Mouse (Mus musculus): ENCODE measurements around the gene Drd1. TPM values are rescaled to one million over a fixed set of nuclear protein-coding genes. Genes with fewer than 3 reads are reported as not detected.
A peak's percentile ranks its signal among the peaks of the same experiment; 100 is the strongest.

The Drd1 gene
- total RNA-seq, 2 experiments from 2014 or later, result 0.28 to 1.1 TPM

DNA sequence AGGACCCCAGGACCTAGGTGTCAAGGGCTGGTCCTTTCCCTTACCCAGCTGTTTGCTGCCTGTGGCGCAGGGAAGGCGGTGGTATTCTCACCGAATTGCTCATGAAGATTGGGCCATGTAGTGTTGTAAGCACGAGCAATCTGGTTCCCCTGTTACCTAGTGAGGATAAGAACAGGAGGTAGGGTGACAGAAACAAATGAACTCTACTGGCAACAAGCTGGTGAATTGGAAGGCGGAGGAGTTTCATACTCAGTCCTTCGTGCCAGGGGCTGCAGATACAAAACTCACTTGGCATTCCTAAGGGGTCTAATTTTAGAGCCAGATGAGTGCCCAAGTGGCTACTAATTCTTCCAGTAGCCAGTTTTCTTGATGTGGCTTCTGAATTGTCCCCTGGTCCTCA lies 20.5 kb upstream of the Drd1 start:
- no peak for DNase-seq (ENCODE audit: low spot score)
- intact Hi-C loops (cut with DNase I), result no loop called here

DNA sequence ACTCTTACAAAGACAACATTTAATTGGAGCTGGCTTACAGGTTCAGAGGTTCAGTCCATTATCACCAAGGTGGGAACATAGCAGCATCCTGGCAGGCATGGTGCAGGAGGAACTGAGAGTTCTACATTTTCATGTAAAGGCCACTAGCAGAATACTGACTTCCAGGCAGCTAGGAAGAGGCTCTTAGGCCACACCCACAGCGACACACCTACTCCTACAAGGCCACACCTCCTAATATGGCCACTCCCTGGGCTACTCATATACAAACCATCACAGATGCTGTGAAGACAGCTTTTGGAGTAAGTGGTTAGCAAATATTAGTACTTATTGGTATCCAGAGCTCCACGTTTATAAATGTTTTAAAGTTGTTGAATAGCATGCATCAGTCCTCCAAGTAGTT lies 19.9 kb upstream of the Drd1 start:
- no peak for DNase-seq (ENCODE audit: low spot score)
- intact Hi-C loops (cut with DNase I), result no loop called here

DNA sequence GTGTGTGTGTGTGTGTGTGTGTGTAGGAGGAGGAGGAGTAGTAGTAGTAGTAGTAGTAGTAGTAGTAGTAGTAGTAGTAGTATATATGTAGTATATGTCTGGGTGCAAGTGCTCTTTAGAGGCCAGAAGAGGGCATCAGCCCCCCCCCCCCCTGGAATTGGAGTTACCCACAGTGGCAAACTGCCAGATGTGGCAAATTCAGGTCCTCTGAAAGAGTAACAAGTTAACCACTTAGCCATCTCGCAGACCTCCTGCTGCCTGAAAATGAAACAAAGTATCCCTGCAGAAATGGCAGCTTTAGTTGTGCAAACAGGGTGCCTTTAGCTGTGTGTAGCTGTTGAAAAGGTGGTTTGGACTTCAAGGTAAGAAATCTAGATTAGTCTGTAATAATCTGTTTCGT lies 18.0 kb upstream of the Drd1 start:
- intact Hi-C loops (cut with DNase I), result no loop called here
- DNase-seq (ENCODE audit: low spot score), result no peak

DNA sequence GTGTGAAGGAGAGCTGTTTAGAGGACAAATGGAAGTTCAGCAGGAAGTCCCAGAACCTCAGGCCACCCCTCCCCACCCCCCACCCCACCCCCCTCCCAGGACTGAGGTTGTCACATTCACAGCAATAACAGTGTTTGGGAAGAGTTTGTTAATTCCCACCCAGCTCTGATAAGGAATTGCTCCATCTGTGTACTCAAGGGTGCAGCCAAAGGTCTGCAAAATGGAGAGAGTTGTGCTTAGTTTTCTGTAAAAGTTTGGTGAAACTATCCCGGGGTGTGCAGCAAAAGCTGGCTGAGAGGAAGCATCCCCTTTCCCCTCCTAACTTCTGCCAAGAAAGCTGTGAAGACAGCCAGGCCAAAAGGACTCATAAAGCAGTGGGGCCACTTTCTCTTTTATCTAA lies 17.6 kb upstream of the Drd1 start:
- peak; percentile 32 for DNase-seq (ENCODE audit: low spot score)
- intact Hi-C loops (cut with DNase I), result no loop called here

DNA sequence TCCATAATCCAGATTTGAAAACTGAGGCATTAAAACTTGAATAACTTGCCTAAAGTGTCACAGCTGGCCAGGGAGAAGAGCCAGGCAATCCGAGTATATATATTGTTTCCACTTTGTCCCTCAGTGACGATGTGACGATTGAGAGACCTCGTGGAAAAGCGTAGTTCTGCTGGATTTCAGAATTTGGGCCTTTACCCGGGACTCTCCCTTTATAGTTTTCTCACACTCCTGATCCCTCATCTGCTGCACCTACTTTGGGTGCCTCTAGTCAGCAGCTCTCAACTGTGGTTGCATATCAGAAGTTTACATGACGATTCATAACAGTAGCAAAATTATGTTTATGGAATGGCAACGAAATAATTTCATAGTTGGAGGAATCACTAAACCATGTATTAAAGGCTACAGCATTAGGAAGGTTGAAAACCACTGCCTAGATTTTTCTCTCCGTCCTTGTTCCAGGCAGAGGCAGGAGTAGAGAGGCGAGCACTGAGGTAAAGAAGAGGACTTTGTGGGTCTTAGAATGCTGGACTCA lies 17.1 kb upstream of the Drd1 start:
- DNase-seq (ENCODE audit: low spot score), result no peak
- intact Hi-C loops (cut with DNase I), result no loop called here

DNA sequence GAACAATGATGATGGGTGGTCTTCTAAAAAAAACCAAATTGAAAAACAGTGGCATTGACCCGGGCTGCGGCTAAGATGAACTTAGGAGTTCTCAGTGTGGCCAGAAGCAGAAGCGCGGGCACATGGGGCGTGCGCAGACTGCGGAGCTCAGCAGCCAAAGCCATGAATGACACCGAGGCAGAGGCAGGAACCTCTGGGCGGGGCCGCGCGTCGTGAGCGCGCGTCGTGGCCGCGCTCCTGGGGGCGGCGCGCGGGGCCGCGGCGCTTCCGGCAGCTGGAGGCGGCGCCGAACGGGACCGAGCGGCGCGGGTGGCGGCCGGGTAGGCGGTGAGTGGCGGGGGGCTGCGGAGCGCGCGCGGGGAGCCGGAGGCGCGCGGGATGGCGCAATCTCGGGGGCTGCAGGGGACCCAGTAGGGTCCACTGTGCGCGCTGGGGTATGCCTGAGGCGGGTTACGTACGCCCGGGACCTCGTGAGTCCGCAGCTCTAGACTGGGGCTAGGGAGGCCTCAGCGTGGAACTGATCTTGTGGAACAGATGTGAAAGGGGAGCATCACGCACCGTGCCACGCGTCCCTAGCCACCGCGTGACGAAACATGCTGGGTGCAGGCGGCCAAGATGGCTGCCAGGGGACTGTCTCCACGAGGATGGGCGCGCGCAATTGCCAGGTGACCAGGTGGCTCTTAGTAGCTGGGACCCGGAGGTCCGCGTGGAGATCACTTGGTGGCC lies 16.3 kb upstream of the Drd1 start, which contains the start of gene Sfxn1:
Gene Sfxn1, plus strand, starts transcription at position 264 of the 726 bp plus-strand sequence.
- intact Hi-C loops (cut with DNase I), result no loop called here

DNA sequence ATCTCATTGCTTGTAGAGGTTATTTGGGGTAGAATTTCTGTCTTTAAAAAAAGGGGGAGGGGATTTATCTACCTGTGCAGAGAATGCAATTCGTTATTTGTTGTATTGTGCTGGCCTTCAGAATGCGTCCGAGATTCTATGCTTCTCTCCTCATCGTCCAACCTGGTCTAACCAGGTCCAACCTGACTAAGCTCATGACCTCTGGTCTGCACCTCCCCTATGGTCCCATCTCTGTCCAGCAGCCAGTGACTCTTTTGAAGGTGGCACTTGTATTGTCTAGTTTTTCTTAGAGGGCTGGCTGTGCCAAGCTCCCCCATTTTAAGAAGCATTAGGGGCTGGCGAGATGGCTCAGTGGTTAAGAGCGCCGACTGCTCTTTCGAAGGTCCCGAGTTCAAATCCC lies 15.5 kb upstream of the Drd1 start:
- intact Hi-C loops (cut with DNase I), result no loop called here
- no peak for DNase-seq (ENCODE audit: low spot score)

More for the DNA sequence above, 16.3 kb upstream of the Drd1 start, which contains the start of gene Sfxn1:
- DNase-seq (ENCODE audit: low spot score), result peak; percentile 62

DNA sequence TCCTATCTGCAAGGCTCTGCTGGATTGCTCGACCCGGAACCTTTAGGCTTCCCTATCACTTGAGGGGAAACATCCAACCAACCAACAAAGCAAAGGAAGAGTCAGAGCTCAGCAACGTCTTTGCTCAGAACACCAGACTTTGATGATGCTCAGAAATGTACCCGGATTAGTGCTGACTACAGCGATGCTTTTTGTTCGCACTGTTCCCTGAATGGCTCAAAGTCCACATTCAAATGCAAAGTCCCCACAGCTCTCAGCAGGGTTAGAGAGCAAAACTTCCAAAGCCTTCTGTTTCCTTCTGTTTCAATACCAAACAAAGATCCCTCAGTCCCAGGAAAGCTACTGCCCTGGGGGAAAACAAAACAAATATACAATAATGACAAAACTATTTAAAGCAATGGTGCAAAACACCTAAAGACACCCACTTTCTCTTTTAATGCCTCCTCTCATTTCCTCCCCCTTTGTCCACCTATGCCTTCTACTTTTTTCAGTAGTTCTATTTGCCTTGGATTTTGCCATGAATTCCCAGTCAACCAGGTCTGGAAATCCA lies 12.2 kb upstream of the Drd1 start:
- intact Hi-C loops (cut with DNase I), result no loop called here

DNA sequence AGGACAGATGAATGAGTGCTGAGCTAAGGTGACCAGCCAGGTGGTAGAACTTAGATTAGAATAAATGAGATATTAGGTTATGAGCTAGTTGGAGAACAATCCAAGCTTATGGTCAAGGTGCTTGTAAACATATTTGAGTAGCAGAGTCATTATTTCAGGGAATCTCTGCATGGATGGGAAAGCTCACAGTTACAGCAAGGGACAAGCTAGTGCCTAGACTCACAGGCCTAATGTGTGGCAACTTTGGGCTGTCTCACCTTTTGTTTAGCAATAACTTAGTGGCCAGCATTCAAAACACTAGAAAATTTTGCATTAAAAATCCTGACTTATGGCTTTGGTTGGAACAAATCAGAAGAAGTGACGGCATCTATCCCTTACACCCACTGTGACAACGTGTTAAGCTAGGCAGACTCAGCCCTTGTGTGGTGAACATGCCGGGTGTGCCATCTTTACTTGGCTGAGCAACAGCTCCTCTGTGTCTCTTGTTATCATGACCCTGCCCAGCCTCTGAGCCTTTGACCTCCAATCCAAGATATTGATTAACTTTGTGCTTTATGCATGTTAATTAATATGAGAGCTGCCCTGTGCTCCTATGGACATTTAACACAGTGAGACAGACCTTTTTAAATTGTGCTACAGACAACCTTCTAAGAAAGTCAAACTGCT lies 10.7 kb upstream of the Drd1 start:
- intact Hi-C loops (cut with DNase I), result no loop called here
- DNase-seq (ENCODE audit: low spot score), result no peak

More for the DNA sequence above, 12.2 kb upstream of the Drd1 start:
- no peak for DNase-seq (ENCODE audit: low spot score)

DNA sequence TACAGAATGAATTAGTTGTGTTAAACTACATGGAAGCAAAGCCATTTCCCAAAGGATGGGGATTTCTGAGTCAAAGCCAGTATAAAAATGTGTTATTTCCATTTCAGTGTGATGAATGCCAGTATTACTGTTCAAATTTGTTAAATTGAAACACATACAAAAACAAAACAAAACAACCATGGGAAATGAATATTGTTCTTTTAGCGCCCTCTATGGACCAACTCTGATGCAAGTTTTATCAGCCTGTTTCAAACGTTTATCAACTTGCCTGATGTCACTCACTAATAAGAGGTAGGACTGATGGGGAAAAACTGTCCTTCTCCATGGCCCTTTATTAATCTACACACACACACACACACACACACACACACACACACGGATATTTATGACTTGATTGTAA lies 7.8 kb upstream of the Drd1 start:
- intact Hi-C loops (cut with DNase I), result loop anchor here (2.0 kb wide), 1 partner anchor 280 kb away; no protein-coding TSS in a partner anchor
- no peak for DNase-seq (ENCODE audit: low spot score)

DNA sequence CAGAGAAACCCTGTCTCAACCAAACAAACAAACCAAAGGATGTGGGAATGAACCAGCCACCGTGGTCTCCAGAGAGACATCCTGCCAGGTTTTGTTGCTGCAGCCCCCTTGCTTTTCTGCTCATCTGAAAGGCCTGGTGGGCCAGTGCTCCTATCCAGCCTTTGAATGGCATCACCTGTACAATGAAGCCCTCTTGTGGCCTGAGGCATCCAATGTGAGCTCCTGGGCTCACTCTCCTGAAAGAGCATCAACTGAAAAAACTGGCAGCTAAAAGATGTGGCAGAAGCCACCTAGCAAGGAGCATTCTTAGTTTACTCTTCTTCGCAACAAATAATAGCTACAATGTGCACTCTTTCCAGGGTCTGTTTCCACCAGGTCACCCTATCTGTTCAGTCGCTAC lies 6.6 kb upstream of the Drd1 start:
- intact Hi-C loops (cut with DNase I), result loop anchor here (2.0 kb wide), 1 partner anchor 279 kb away; no protein-coding TSS in a partner anchor
- DNase-seq (ENCODE audit: low spot score), result no peak

DNA sequence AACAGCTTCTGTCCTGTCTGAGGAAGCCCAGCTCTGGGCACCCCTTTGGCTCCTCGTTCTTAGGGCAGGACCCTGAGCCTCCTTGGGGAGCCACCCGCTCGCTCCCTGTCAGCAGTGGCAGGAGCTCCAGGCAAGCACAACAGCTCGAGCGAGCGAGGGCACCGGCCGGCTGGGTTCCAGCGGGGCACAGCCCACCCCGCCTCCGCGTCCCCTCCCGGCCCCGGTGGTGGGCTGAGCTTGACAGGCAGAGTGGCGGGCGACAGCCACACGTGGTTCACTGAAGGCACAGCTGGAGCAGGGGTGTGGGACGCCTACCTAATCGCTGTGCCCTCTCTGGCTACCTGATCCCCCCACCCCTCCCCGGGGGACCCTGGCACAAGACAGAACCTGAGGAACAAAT lies 543 bp downstream of the Drd1 start:
- no peak for DNase-seq (ENCODE audit: low spot score)
- intact Hi-C loops (cut with DNase I), result loop anchor here (1.0 to 2.0 kb wide), 2 partner anchors 243 to 272 kb away; no protein-coding TSS in a partner anchor

DNA sequence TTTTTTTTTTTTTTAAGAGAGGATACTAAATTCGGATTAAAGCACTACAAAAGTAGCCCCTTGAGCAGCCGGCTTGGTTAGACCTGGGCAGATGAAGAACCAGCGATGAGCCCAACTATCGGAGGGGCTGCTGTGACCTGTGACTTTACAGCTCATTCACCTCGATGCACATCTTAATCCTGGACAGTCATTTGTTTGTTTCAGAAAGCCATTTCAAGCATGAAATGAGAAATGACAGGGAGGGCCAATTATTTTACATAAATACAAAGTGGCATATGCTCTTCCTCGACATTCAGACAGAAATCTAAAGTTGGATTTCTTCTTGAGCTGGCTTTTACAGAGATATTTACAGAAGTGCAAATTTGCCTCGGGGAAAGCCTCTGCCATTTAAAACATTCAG lies 3.9 kb downstream of the Drd1 start:
- intact Hi-C loops (cut with DNase I), result no loop called here
- DNase-seq (ENCODE audit: low spot score), result no peak

DNA sequence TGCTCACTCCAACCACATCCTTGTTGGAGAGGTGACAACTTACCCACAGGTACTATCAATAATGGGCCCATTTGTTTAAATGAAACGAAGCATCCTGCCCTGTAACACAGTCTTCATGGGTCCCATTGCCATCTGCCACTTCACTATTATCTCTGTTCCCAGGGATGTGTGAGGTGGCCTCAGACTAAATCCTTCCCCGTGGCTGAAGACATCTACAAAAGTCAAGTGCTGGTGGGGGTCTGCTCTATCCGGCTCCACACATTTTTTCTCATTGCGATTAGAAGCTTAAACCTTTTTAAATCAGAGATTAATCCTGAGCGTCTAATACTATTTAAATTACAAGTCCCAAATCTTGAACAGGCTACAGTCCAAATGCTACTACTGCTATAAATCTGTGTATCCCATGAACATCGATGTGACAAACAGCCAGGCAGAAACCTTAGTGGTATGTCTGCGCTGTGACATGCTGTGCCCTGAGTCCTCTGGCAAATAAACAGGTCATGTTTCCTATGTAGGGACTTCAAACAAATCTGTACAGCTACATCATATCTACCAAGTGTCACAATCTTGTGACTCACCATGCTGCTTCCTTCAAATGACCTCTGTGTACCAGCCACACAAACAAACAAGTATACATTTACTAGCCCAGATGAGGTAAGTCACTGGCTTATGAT lies 6.7 kb downstream of the Drd1 start:
- intact Hi-C loops (cut with DNase I), result no loop called here
- DNase-seq (ENCODE audit: low spot score), result no peak

DNA sequence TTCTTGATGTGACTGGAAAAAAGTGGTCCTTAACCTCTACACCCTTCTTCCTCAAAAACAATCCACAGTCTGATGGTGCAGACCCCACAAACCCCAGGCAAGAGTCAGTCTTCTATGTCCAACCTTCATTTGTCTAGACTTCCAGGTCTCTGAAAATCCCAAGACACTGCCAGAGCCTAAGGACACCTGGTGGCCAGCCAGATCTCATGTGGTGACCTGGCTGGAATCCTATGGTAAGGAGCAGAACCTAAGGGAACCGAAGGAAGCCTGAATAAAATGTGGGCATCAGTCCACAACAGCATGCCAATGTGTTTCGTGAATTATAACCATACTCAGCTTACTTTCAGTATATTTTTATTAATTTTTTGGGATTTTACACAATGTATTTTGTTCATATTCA lies 15.2 kb downstream of the Drd1 start:
- intact Hi-C loops (cut with DNase I), result no loop called here
- no peak for DNase-seq (ENCODE audit: low spot score)

DNA sequence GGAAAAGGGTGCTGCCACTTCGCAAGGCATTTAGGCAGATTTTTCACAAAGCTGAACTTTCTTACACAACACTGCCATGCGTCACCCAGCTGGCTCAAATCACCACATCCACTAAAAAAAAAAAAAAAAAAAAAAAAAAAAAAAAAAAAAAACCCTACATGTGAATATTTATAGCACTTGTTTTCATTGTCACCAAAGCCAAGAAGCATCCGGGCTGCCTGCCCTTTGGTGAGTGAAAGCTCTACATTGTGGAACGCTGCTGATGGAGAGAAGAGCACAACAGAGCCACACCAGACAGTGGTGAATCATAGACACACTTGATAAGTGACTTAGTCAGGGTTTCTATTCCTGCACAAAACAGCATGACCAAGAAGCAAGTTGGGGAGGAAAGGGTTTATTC lies 17.6 kb downstream of the Drd1 start:
- intact Hi-C loops (cut with DNase I), result no loop called here
- no peak for DNase-seq (ENCODE audit: low spot score)

DNA sequence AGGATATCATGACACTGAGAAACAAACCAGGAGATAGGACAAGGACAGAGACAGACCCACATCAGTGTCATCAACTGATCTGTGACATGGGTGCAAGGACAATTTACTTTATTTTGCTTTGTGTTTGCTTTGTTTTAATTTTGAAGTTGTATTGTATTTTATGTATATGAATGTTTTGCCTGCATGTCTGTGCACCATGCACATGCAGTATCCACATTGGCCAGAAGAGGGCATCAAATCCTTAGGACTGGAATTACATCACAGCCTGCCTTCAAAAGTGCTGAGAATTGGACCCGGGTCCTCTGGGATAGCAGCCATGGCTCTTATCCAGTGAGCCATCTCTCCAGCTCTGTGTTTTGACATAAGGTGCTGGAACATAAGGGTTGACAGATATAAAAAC lies 20.0 kb downstream of the Drd1 start:
- no peak for DNase-seq (ENCODE audit: low spot score)
- intact Hi-C loops (cut with DNase I), result no loop called here

DNA sequence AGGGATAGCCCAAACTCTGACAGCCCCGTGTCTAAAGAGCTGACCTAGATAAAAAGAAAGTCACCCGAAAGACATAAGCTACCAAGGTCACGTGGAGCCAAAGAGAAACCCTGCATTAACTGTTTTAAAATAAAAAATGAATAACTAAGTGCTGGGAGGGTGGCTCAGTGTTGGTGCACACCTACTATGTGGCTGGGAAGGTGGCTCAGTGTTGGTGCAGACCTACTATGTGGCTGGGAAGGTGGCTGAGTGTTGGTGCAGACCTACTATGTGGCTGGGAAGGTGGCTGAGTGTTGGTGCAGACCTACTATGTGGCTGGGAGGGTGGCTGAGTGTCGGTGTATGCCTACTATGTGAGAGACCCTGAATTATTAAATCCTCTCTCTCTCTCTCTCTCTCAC lies 21.9 kb downstream of the Drd1 start:
- intact Hi-C loops (cut with DNase I), result no loop called here
- DNase-seq (ENCODE audit: low spot score), result no peak

DNA sequence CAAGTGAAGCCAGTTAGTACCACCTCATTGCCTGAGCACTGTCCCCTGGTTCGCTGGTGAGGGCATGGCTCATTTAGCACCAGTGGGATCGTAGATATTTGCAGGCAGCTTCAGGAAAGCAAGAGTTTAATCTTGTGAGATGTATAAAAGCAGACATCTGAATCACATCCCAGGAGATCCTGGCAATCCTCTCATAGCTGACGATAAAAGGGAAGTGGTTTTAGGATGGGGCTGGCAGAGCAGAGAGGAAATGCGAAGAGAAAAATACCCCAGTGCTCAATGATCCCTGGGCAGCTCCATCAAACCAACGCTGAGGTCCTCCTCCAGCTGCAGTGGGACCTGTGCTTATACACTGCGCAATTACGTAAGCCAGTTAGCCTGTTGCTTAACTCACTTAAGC lies 28.4 kb downstream of the Drd1 start:
- intact Hi-C loops (cut with DNase I), result no loop called here
- no peak for DNase-seq (ENCODE audit: low spot score)

DNA sequence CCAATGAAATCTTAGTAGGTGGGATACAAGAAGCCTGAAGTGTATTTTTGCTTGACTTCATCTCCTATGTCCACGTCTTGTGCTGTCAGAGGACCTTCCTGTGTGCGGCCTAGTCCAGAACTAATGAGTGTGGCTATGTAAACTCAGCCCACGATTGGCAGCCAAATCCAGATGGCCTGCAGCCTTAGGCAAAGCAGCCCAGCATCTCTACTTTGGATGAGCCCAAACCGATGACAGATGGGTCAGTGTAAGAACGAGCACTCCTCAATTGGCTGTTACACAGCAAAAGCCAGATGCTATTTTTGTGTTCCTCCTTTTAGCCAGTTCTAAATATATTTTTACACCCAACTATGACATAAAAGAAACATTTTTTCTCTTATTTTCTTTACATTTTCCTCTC lies 32.2 kb downstream of the Drd1 start:
- DNase-seq (ENCODE audit: low spot score), result peak; percentile 1
- intact Hi-C loops (cut with DNase I), result no loop called here
